In the genomic region with DNA sequence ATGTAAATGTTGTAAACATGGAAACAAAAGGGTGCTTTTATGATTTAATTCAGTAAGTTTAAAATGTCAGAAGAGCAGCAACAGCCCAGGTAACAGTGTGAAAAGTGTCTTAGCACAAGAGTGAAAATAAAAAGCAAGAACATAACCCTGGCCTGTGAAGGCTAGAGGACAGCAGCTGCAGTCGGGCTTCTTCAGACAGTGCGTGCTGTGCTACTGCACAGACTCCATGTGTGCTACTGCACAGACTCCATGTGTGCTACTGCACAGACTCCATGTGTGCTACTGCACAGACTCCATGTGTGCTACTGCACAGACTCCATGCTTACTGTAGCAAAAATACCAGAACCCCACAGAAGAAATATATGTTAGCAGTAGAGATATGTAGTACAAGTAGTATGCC, we compare ENCODE assay signal across 12 mouse cellular contexts.
"Had no signal": no experiment of that assay in that cellular context is flagged by ENCODE, and none has a peak within 500 bp of the region (broad histone marks: within the 10 kb centered on the region; RNA-seq: fewer than 3 reads in every experiment).

No protein-coding gene starts in this region.

- DNase-seq: kidney, adult 2 months; kidney, postnatal 14 days; layer of hippocampus, postnatal 36 days; liver, embryonic 13.5 days; liver, postnatal 0 days; lung, postnatal 14 days; retina, postnatal 1 day; right cerebral cortex, postnatal 4 days; spleen, adult 18-20 months; thymus, adult 18-20 months; thymus, postnatal 36 days had no signal

- ATAC-seq: liver, postnatal 0 days; midbrain, embryonic 15.5 days had no signal
